In genomic region chr4:129248243-129248767, GRCm38 (mm10) we compare ENCODE assay signal across 7 mouse cellular contexts. TPM values are rescaled to one million over a fixed set of nuclear protein-coding genes. Genes with fewer than 3 reads are reported as not detected.
A peak's percentile ranks its signal among the peaks of the same experiment; 100 is the strongest.
DNase-seq lines count a peak whose midpoint lies in the region; ATAC-seq and TF ChIP-seq lines count a peak whose summit lies in the region.

No protein-coding gene starts in this region.

- H3K4me3 ChIP-seq in spleen, adult 2 months (ENCODE audit: extremely low read depth, insufficient read depth, insufficient read length): peak overlapping the region; percentile 52; the same call in 1 of the 2 replicates
- H3K4me3 ChIP-seq in embryonic fibroblast, embryonic 13.5 days (ENCODE audit: insufficient read depth, low read length): peak overlapping the region; percentile 51
- H3K4me3 ChIP-seq in kidney, embryonic 16.5 days (ENCODE audit: low read length): peak overlapping the region; percentile 69
- H3K4me3 ChIP-seq in midbrain, embryonic 15.5 days: peak overlapping the region; percentile 40

- peaks cover 12% of the 10 kb centered on the region for H3K27me3 ChIP-seq in spleen, adult 2 months (ENCODE audit: control insufficient read depth, insufficient read depth, low read length)
- H3K27me3 ChIP-seq in kidney, embryonic 16.5 days (ENCODE audit: insufficient read depth, low read length): peaks cover 9% of the 10 kb centered on the region; the same call in 1 of the 2 replicates
- H3K27me3 ChIP-seq in midbrain, embryonic 15.5 days (replicated peaks): peaks cover 41% of the 10 kb centered on the region

- no peak for TF ChIP-seq POLR2A in spleen, adult 2 months (IDR thresholded peaks at IDR 0.05; ENCODE audit: low read depth, low read length)
- no peak for TF ChIP-seq POLR2A in embryonic fibroblast, embryonic 13.5 days (IDR thresholded peaks at IDR 0.05; ENCODE audit: low read depth, low read length)

- peak overlapping the region; percentile 87 for H3K9ac ChIP-seq in kidney, embryonic 16.5 days (replicated peaks; ENCODE audit: low read length)
- H3K9ac ChIP-seq in midbrain, embryonic 15.5 days: peak overlapping the region; percentile 49

- no peaks in the 10 kb centered on the region for H3K9me3 ChIP-seq in kidney, embryonic 16.5 days (ENCODE audit: low read length)
- no peaks in the 10 kb centered on the region for H3K9me3 ChIP-seq in midbrain, embryonic 15.5 days

- TF ChIP-seq CTCF in spleen, adult 2 months (IDR thresholded peaks at IDR 0.05; ENCODE audit: extremely low read depth, insufficient read depth, insufficient read length, insufficient replicate concordance): no peak
- no peak for TF ChIP-seq CTCF in embryonic fibroblast, embryonic 13.5 days (IDR thresholded peaks at IDR 0.05; ENCODE audit: borderline replicate concordance, insufficient read depth, low read length)

- H3K27ac ChIP-seq in spleen, adult 2 months (ENCODE audit: insufficient read depth, low read length): no peak overlapping the region
- no peak overlapping the region for H3K27ac ChIP-seq in embryonic fibroblast, embryonic 13.5 days (ENCODE audit: insufficient read depth, low read length)
- H3K27ac ChIP-seq in kidney, embryonic 16.5 days (ENCODE audit: low read length): no peak overlapping the region
- no peak overlapping the region for H3K27ac ChIP-seq in midbrain, embryonic 15.5 days

- no peaks in the 10 kb centered on the region for H3K36me3 ChIP-seq in spleen, adult 2 months (ENCODE audit: control insufficient read depth, insufficient read depth, low read length)
- H3K36me3 ChIP-seq in kidney, embryonic 16.5 days (ENCODE audit: insufficient read depth, low read length): no peaks in the 10 kb centered on the region
- H3K36me3 ChIP-seq in midbrain, embryonic 15.5 days (replicated peaks): no peaks in the 10 kb centered on the region

- H3K4me2 ChIP-seq in kidney, embryonic 16.5 days (replicated peaks; ENCODE audit: low read depth, low read length): peak overlapping the region; percentile 99
- H3K4me2 ChIP-seq in midbrain, embryonic 15.5 days: peak overlapping the region; percentile 99

- ATAC-seq in kidney, embryonic 16.5 days (ENCODE audit: low FRiP score, low TSS enrichment): no peak
- no peak for ATAC-seq in midbrain, embryonic 15.5 days (replicated peaks)
- ATAC-seq in frontal cortex, adult (ENCODE audit: low TSS enrichment): no peak

- peaks cover 2% of the 10 kb centered on the region for H3K4me1 ChIP-seq in spleen, adult 2 months (ENCODE audit: control insufficient read depth, insufficient read depth, insufficient read length)
- 0 out of 2 replicates have a peak, but pooled peaks cover 2% of the 10 kb centered on the region for H3K4me1 ChIP-seq in embryonic fibroblast, embryonic 13.5 days (ENCODE audit: control insufficient read depth, insufficient read depth, low read length)
- H3K4me1 ChIP-seq in kidney, embryonic 16.5 days (ENCODE audit: insufficient read depth, low read length): peaks cover 54% of the 10 kb centered on the region
- peaks cover 32% of the 10 kb centered on the region for H3K4me1 ChIP-seq in midbrain, embryonic 15.5 days

- 2% methylated on average over 64 of the region's 74 CpGs for WGBS in spleen, adult 2 months
- 0% methylated on average over 17 of the region's 74 CpGs for WGBS in kidney, embryonic 16.5 days
- WGBS in midbrain, embryonic 15.5 days: under 1% methylated on average over 16 of the region's 74 CpGs

- no peak for DNase-seq in spleen, adult 2 months (ENCODE audit: low read depth in 1 of 2, low spot score in 2 of 2)
- DNase-seq in spleen, postnatal 14 days (ENCODE audit: low spot score in 2 of 2): no peak
- DNase-seq in spleen, postnatal 36 days (ENCODE audit: low spot score in 2 of 2): no peak

RNA-seq across cellular contexts. Expression of gene C77080, which starts 12.9 kb away (rescaled TPM):
- 2.9 and 3.5 TPM in 2 replicates for polyA plus RNA-seq in spleen, adult 2 months (2012; rRNA removed)
- polyA plus RNA-seq in embryonic fibroblast, embryonic 13.5 days (2011; ENCODE audit: insufficient read length, low read depth, missing spikeins): 7.0 and 11.0 TPM in 2 replicates
- polyA plus RNA-seq in kidney, embryonic 16.5 days (2015; fragmentation: Nextera tagmentation; extraction: Ambion mirVana): 9.3 and 10.4 TPM in 2 replicates
- polyA plus RNA-seq in midbrain, embryonic 15.5 days (2015; fragmentation: Nextera tagmentation; extraction: Ambion mirVana): 9.4 and 9.7 TPM in 2 replicates

RNA-seq across cellular contexts. Expression of gene Sync, which starts 39.1 kb away (rescaled TPM):
- polyA plus RNA-seq in spleen, adult 2 months (2012; rRNA removed): 0.63 and 1.00 TPM in 2 replicates
- 9.4 and 15.0 TPM in 2 replicates for polyA plus RNA-seq in embryonic fibroblast, embryonic 13.5 days (2011; ENCODE audit: insufficient read length, low read depth, missing spikeins)
- 1.2 and 1.3 TPM in 2 replicates for polyA plus RNA-seq in kidney, embryonic 16.5 days (2015; fragmentation: Nextera tagmentation; extraction: Ambion mirVana)
- 0.50 and 0.86 TPM in 2 replicates for polyA plus RNA-seq in midbrain, embryonic 15.5 days (2015; fragmentation: Nextera tagmentation; extraction: Ambion mirVana)

RNA-seq across cellular contexts. Expression of gene Yars, which starts 58.7 kb away (rescaled TPM):
- polyA plus RNA-seq in spleen, adult 2 months (2012; rRNA removed): 8.6 and 10.9 TPM in 2 replicates
- 104 and 112 TPM in 2 replicates for polyA plus RNA-seq in embryonic fibroblast, embryonic 13.5 days (2011; ENCODE audit: insufficient read length, low read depth, missing spikeins)
- 85.0 and 89.6 TPM in 2 replicates for polyA plus RNA-seq in kidney, embryonic 16.5 days (2015; fragmentation: Nextera tagmentation; extraction: Ambion mirVana)
- 114 and 116 TPM in 2 replicates for polyA plus RNA-seq in midbrain, embryonic 15.5 days (2015; fragmentation: Nextera tagmentation; extraction: Ambion mirVana)

RNA-seq across cellular contexts. Expression of gene S100pbp, which starts 58.8 kb away (rescaled TPM):
- polyA plus RNA-seq in spleen, adult 2 months (2012; rRNA removed): 14.7 and 16.3 TPM in 2 replicates
- 59.9 and 65.4 TPM in 2 replicates for polyA plus RNA-seq in embryonic fibroblast, embryonic 13.5 days (2011; ENCODE audit: insufficient read length, low read depth, missing spikeins)
- 23.2 and 25.6 TPM in 2 replicates for polyA plus RNA-seq in kidney, embryonic 16.5 days (2015; fragmentation: Nextera tagmentation; extraction: Ambion mirVana)
- 21.8 and 24.4 TPM in 2 replicates for polyA plus RNA-seq in midbrain, embryonic 15.5 days (2015; fragmentation: Nextera tagmentation; extraction: Ambion mirVana)
